Mouse (Mus musculus): ENCODE measurements around the gene 7420426K07Rik. TPM values are rescaled to one million over a fixed set of nuclear protein-coding genes. Genes with fewer than 3 reads are reported as not detected.
A peak's percentile ranks its signal among the peaks of the same experiment; 100 is the strongest.

7420426K07Rik gene
- not detected in 2 replicates for polyA plus RNA-seq (2012; rRNA removed)

GRCm38 (mm10) chr9:98902819-98903218 is at the start of gene 7420426K07Rik:
TSS of gene 7420426K07Rik (plus strand) at chr9:98903119.
- DNase-seq (ENCODE audit: extremely low spot score in 1 of 2, low spot score in 1 of 2): no peak

GRCm38 (mm10) chr9:98856210-98856609 is 46.7 kb upstream of the 7420426K07Rik start, which contains the start of gene Prr23a2:
TSS of gene Prr23a2 (plus strand) at chr9:98856494.
- no peak for DNase-seq (ENCODE audit: extremely low spot score in 1 of 2, low spot score in 1 of 2)

- DNase-seq (ENCODE audit: extremely low spot score in 1 of 2, low spot score in 1 of 2): peak in 1 of 2 experiments; percentile 1
Measured at GRCm38 (mm10) chr9:98863463-98863862, 39.5 kb upstream of the 7420426K07Rik start.

GRCm38 (mm10) chr9:98864571-98864970 is 38.3 kb upstream of the 7420426K07Rik start, which contains the start of gene Prr23a3:
TSS of gene Prr23a3 (plus strand) at chr9:98864767.
- no peak for DNase-seq (ENCODE audit: extremely low spot score in 1 of 2, low spot score in 1 of 2)

GRCm38 (mm10) chr9:98901486-98901885 is 1.4 kb upstream of the 7420426K07Rik start:
- no peak for DNase-seq (ENCODE audit: extremely low spot score in 1 of 2, low spot score in 1 of 2)

- DNase-seq (ENCODE audit: extremely low spot score in 1 of 2, low spot score in 1 of 2): no peak
Measured at GRCm38 (mm10) chr9:98920629-98921523, 18.0 kb downstream of the 7420426K07Rik start.

GRCm38 (mm10) chr9:98923119-98923518 is 20.2 kb downstream of the 7420426K07Rik start:
- DNase-seq (ENCODE audit: extremely low spot score in 1 of 2, low spot score in 1 of 2): peak in 1 of 2 experiments; percentile 13

GRCm38 (mm10) chr9:98924183-98924582 is 21.3 kb downstream of the 7420426K07Rik start:
- DNase-seq (ENCODE audit: extremely low spot score in 1 of 2, low spot score in 1 of 2): no peak

- no peak for DNase-seq (ENCODE audit: extremely low spot score in 1 of 2, low spot score in 1 of 2)
Measured at GRCm38 (mm10) chr9:98929496-98929895, 26.6 kb downstream of the 7420426K07Rik start.

GRCm38 (mm10) chr9:98932931-98933330 is 30.0 kb downstream of the 7420426K07Rik start:
- no peak for DNase-seq (ENCODE audit: extremely low spot score in 1 of 2, low spot score in 1 of 2)

GRCm38 (mm10) chr9:98935190-98935909 is 32.4 kb downstream of the 7420426K07Rik start:
- DNase-seq (ENCODE audit: extremely low spot score in 1 of 2, low spot score in 1 of 2): no peak

GRCm38 (mm10) chr9:98939290-98939689 is 36.4 kb downstream of the 7420426K07Rik start:
- DNase-seq (ENCODE audit: extremely low spot score in 1 of 2, low spot score in 1 of 2): no peak

- DNase-seq (ENCODE audit: extremely low spot score in 1 of 2, low spot score in 1 of 2): peak in 1 of 2 experiments; percentile 35
Measured at GRCm38 (mm10) chr9:98952171-98953050, 49.5 kb downstream of the 7420426K07Rik start.

GRCm38 (mm10) chr9:98953291-98953690 is 50.4 kb downstream of the 7420426K07Rik start:
- no peak for DNase-seq (ENCODE audit: extremely low spot score in 1 of 2, low spot score in 1 of 2)

- DNase-seq (ENCODE audit: extremely low spot score in 1 of 2, low spot score in 1 of 2): no peak
Measured at GRCm38 (mm10) chr9:98953830-98954229, 50.9 kb downstream of the 7420426K07Rik start.

Other genes with a start within 250 kb of the 7420426K07Rik start
- not detected in 2 replicates for gene Prr23a1, start 60.6 kb upstream of the 7420426K07Rik start, polyA plus RNA-seq (2012; rRNA removed)
- gene Prr23a2, start 46.6 kb upstream of the 7420426K07Rik start, polyA plus RNA-seq (2012; rRNA removed): not detected in 2 replicates
- gene Prr23a3, start 38.4 kb upstream of the 7420426K07Rik start, polyA plus RNA-seq (2012; rRNA removed): not detected in 2 replicates
- gene Foxl2, start 52.2 kb downstream of the 7420426K07Rik start, polyA plus RNA-seq (2012; rRNA removed): 0.27 and 0.34 TPM in 2 replicates
- gene Faim, start 83.3 kb downstream of the 7420426K07Rik start, polyA plus RNA-seq (2012; rRNA removed): 30.6 and 33.1 TPM in 2 replicates
- not detected in 2 replicates for gene Gm1123, start 132.6 kb downstream of the 7420426K07Rik start, polyA plus RNA-seq (2012; rRNA removed)
- 14.5 and 15.5 TPM in 2 replicates for gene Pik3cb, start 237.5 kb downstream of the 7420426K07Rik start, polyA plus RNA-seq (2012; rRNA removed)

Data from frontal cortex, adult 2 months (tissue).